Mouse (Mus musculus) heart, embryonic 15.5 days (tissue): ENCODE measurements around the gene Dusp16. TPM values are rescaled to one million over a fixed set of nuclear protein-coding genes. Genes with fewer than 3 reads are reported as not detected.

Experiments used
- ATAC-seq: fragments of 200-750 bp; cut with Nextera tagmentation; replicated peaks from 2 replicates; pipeline ENCODE4 v1.8.0; 2017; ENCODE audit warnings: low read depth, moderate TSS enrichment; ENCODE audit not compliant: insufficient number of reproducible peaks, insufficient read depth, low FRiP score
- H3K27ac ChIP-seq: fragments of 300-500 bp; sonication (generic); 2 replicates; pipeline ENCODE4 v1.5.1; 2015; ENCODE audit warnings: mild to moderate bottlenecking, inconsistent platforms
- H3K27me3 ChIP-seq: fragments of 300-500 bp; sonication (generic); 2 replicates; pipeline ENCODE4 v1.6.1; 2015; ENCODE audit warnings: inconsistent platforms
- H3K36me3 ChIP-seq: fragments of 300-500 bp; sonication (generic); 2 replicates; pipeline ENCODE4 v1.6.1; 2015; ENCODE audit warnings: mild to moderate bottlenecking, inconsistent platforms
- H3K4me1 ChIP-seq: fragments of 300-500 bp; sonication (generic); replicated peaks from 2 replicates; pipeline ENCODE4 v1.6.1; 2015; ENCODE audit warnings: inconsistent platforms
- H3K4me2 ChIP-seq: fragments of 300-500 bp; sonication (generic); 2 replicates; pipeline ENCODE4 v1.6.1; 2015; ENCODE audit warnings: inconsistent platforms, mild to moderate bottlenecking, moderate library complexity
- H3K4me3 ChIP-seq: fragments of 300-500 bp; sonication (generic); 2 replicates; pipeline ENCODE4 v1.5.1; 2015; ENCODE audit warnings: mild to moderate bottlenecking, inconsistent platforms
- H3K9ac ChIP-seq: fragments of 300-500 bp; sonication (generic); 2 replicates; pipeline ENCODE4 v1.6.1; 2015; ENCODE audit warnings: mild to moderate bottlenecking, inconsistent platforms
- H3K9me3 ChIP-seq: fragments of 300-500 bp; sonication (generic); replicated peaks from 2 replicates; pipeline ENCODE4 v1.6.1; 2016; ENCODE audit warnings: inconsistent platforms
- WGBS: fragments of 180-500 bp; shearing (Covaris S2); methylation state at CpG from one replicate; pipeline ENCODE4 v1.1.7; 2015; ENCODE audit warnings: mixed read lengths; 5-methylcytosine and 5-hydroxymethylcytosine counted together
- polyA plus RNA-seq: library from polyadenylated mRNA; unstranded; fragments of >200 nt; fragmentation: Nextera tagmentation; extraction: Ambion mirVana; gene quantifications from 2 replicates; pipeline ENCODE4 v1.2.1, GENCODE M21; 2015

Gene Dusp16
- polyA plus RNA-seq, 1 experiment from 2014 or later, result 15.8 TPM

DNA sequence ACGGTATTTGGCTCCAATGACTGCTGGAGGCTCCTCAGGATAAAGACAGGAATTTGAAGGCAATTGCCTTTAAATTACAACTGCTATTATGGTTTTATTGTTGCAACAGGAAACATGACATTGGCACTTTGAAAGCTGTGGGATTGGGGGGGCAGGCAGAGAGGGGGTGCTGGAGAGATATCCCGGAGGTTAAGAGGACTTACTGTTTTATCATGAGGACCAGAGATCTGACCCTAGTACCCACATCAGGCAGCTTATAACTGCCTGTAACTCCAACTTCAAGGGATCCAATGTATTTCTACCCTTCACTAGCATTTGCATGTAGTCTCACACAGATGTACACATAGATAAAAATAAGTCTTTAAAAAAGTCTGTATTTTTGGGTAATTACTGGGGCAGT lies 123.9 kb downstream of the Dusp16 start:
- WGBS, result 72% methylated on average over 2 of the region's 2 CpGs
- H3K27ac ChIP-seq, result no peak overlapping the region
- ATAC-seq, result no peak
- H3K9ac ChIP-seq, result no peak overlapping the region
- H3K9me3 ChIP-seq, result no peaks in the 10 kb centered on the region
- H3K4me2 ChIP-seq, result no peak overlapping the region
- peaks cover 29% of the 10 kb centered on the region for H3K4me1 ChIP-seq
- H3K36me3 ChIP-seq, result no peaks in the 10 kb centered on the region
- H3K27me3 ChIP-seq, result no peaks in the 10 kb centered on the region
- no peak overlapping the region for H3K4me3 ChIP-seq

DNA sequence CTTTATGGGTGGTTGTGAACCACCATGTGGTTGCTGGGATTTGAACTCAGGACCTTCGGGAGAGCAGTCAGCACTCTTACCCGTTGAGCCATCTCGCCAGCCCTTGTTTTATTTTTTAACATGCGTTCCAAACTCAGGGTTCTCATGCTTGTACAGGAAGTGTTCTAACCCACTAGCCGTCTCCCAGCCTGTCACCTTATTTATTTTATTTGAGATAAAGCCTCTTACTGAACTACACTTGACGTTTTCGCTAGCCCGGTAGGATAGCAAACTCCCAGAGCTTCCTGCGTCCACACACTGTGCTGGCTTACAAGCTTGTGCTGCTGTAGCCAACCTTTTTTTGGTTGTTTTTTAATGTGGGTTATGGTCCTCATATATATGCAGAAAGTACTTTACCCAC lies 126.6 kb downstream of the Dusp16 start:
- no peaks in the 10 kb centered on the region for H3K9me3 ChIP-seq
- H3K27me3 ChIP-seq, result no peaks in the 10 kb centered on the region
- no peak overlapping the region for H3K4me2 ChIP-seq
- 58% methylated on average over 9 of the region's 9 CpGs for WGBS
- ATAC-seq, result no peak
- peaks cover 15% of the 10 kb centered on the region for H3K4me1 ChIP-seq
- H3K27ac ChIP-seq, result no peak overlapping the region
- no peaks in the 10 kb centered on the region for H3K36me3 ChIP-seq
- H3K9ac ChIP-seq, result no peak overlapping the region
- no peak overlapping the region for H3K4me3 ChIP-seq

Other genes with a start within 250 kb of the Dusp16 start
- 16.9 and 19.7 TPM in 2 replicates for gene Lrp6, start 225.7 kb downstream of the Dusp16 start, polyA plus RNA-seq
- gene Mansc1, start 160.1 kb downstream of the Dusp16 start, polyA plus RNA-seq, result 5.8 and 7.1 TPM in 2 replicates
- 14.0 and 16.5 TPM in 2 replicates for gene Borcs5, start 153.1 kb downstream of the Dusp16 start, polyA plus RNA-seq
- 2.2 and 2.5 TPM in 2 replicates for gene Crebl2, start 37.5 kb upstream of the Dusp16 start, polyA plus RNA-seq
- gene Gpr19, start 106.0 kb upstream of the Dusp16 start, polyA plus RNA-seq, result 8.7 and 10.3 TPM in 2 replicates
- 14.4 and 18.4 TPM in 2 replicates for gene Cdkn1b, start 127.8 kb upstream of the Dusp16 start, polyA plus RNA-seq
- gene Apold1, start 189.1 kb upstream of the Dusp16 start, polyA plus RNA-seq, result 8.2 and 8.8 TPM in 2 replicates
- gene Ddx47, start 219.0 kb upstream of the Dusp16 start, polyA plus RNA-seq, result 59.7 and 73.4 TPM in 2 replicates